Mouse (Mus musculus): ENCODE data around the gene Gm11037. TPM values are rescaled to one million over a fixed set of nuclear protein-coding genes. Genes with fewer than 3 reads are reported as not detected.
A peak's percentile ranks its signal among the peaks of the same experiment; 100 is the strongest.

Gm11037 gene
- polyA plus RNA-seq, 1 experiment from 2014 or later, result not detected

- Histone ChIP-seq H3K4me1 (replicated peaks; ENCODE audit: control insufficient read depth, insufficient read depth) (peaks cover 23% of the 10 kb centered on the region), H3K36me3 (ENCODE audit: control insufficient read depth, insufficient read depth, low read length) (0 out of 2 replicates have a peak, but pooled peaks cover 2% of the 10 kb centered on the region), H3K4me3 (ENCODE audit: low read depth, low read length) (no peak overlapping the region), H3K4me2 (replicated peaks; ENCODE audit: low read depth) (peak overlapping the region; percentile 90; the same call in 1 of the 2 replicates), H3K27me3 (ENCODE audit: control insufficient read depth, insufficient read depth, low read length) (no peaks in the 10 kb centered on the region), H3K27ac (replicated peaks) (peak overlapping the region; percentile 73), H3K9me3 (ENCODE audit: control insufficient read depth, low read length) (no peaks in the 10 kb centered on the region), H3K9ac (ENCODE audit: low read length) (no peak overlapping the region)
- DNase-seq (ENCODE audit: low spot score) (no peak), ATAC-seq (ENCODE audit: low FRiP score, low TSS enrichment) (no peak)
- 66% methylated on average over 1 of the region's 1 CpGs for WGBS
- no peak for TF ChIP-seq EP300 (optimal IDR thresholded peaks at IDR 0.05)
- TF ChIP-seq CTCF (IDR thresholded peaks at IDR 0.05; ENCODE audit: low read depth), result no peak
Observed at GRCm38 (mm10) chr2:131175945-131176309, 42.6 kb downstream of the Gm11037 start.

GRCm38 (mm10) chr2:131176491-131176890 lies 43.2 kb downstream of the Gm11037 start:
- Histone ChIP-seq H3K9me3 (ENCODE audit: control insufficient read depth, low read length) (no peaks in the 10 kb centered on the region), H3K27me3 (ENCODE audit: control insufficient read depth, insufficient read depth, low read length) (no peaks in the 10 kb centered on the region), H3K9ac (ENCODE audit: low read length) (peak overlapping the region; percentile 27; the same call in 1 of the 2 replicates), H3K36me3 (ENCODE audit: control insufficient read depth, insufficient read depth, low read length) (0 out of 2 replicates have a peak, but pooled peaks cover 2% of the 10 kb centered on the region), H3K27ac (replicated peaks) (peak overlapping the region; percentile 73), H3K4me3 (ENCODE audit: low read depth, low read length) (peak overlapping the region; percentile 79; the same call in 1 of the 2 replicates), H3K4me2 (replicated peaks; ENCODE audit: low read depth) (peak overlapping the region; percentile 90), H3K4me1 (replicated peaks; ENCODE audit: control insufficient read depth, insufficient read depth) (peaks cover 23% of the 10 kb centered on the region)
- 43% methylated on average over 5 of the region's 5 CpGs for WGBS
- TF ChIP-seq CTCF (IDR thresholded peaks at IDR 0.05; ENCODE audit: low read depth), result no peak
- no peak for TF ChIP-seq EP300 (optimal IDR thresholded peaks at IDR 0.05)
- peak; percentile 71 for ATAC-seq (ENCODE audit: low FRiP score, low TSS enrichment)
- DNase-seq (ENCODE audit: low spot score), result peak; percentile 87

DNA sequence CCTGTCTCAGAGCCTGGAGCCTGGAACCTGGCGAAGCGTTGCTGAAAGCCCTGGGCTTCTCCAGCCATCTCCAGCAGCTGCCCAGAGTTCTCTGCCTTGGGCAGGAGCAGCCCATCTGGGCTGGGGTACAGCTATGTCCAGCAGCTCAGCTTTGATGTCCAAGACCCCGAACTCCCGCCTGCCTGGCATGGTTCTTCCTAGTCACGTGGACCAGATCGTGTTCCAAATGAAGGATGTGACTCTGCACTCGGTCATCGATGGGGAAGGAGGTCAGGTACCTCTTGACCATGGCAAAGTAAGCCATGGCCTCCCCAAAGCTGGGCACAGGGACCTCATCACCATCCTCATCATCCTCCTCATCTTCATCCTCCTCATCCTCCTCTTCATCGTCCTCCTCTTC lies 44.6 kb downstream of the Gm11037 start:
- TF ChIP-seq EP300 (optimal IDR thresholded peaks at IDR 0.05), result no peak
- TF ChIP-seq CTCF (IDR thresholded peaks at IDR 0.05; ENCODE audit: low read depth), result no peak
- Histone ChIP-seq H3K4me3 (ENCODE audit: low read depth, low read length) (peak overlapping the region; percentile 79), H3K36me3 (ENCODE audit: control insufficient read depth, insufficient read depth, low read length) (no peaks in the 10 kb centered on the region), H3K4me2 (replicated peaks; ENCODE audit: low read depth) (peak overlapping the region; percentile 90), H3K27me3 (ENCODE audit: control insufficient read depth, insufficient read depth, low read length) (no peaks in the 10 kb centered on the region), H3K9ac (ENCODE audit: low read length) (peak overlapping the region; percentile 95), H3K4me1 (replicated peaks; ENCODE audit: control insufficient read depth, insufficient read depth) (peaks cover 23% of the 10 kb centered on the region), H3K9me3 (ENCODE audit: control insufficient read depth, low read length) (no peaks in the 10 kb centered on the region), H3K27ac (replicated peaks) (peak overlapping the region; percentile 73)
- DNase-seq (ENCODE audit: low spot score) (no peak), ATAC-seq (ENCODE audit: low FRiP score, low TSS enrichment) (no peak)
- WGBS, result 50% methylated on average over 9 of the region's 9 CpGs

GRCm38 (mm10) chr2:131178828-131179245 lies 45.5 kb downstream of the Gm11037 start:
- Histone ChIP-seq H3K9me3 (ENCODE audit: control insufficient read depth, low read length) (no peaks in the 10 kb centered on the region), H3K4me3 (ENCODE audit: low read depth, low read length) (peak overlapping the region; percentile 79), H3K4me1 (replicated peaks; ENCODE audit: control insufficient read depth, insufficient read depth) (peaks cover 23% of the 10 kb centered on the region), H3K4me2 (replicated peaks; ENCODE audit: low read depth) (peak overlapping the region; percentile 90), H3K9ac (ENCODE audit: low read length) (peak overlapping the region; percentile 95), H3K27me3 (ENCODE audit: control insufficient read depth, insufficient read depth, low read length) (no peaks in the 10 kb centered on the region), H3K27ac (replicated peaks) (peak overlapping the region; percentile 98), H3K36me3 (ENCODE audit: control insufficient read depth, insufficient read depth, low read length) (no peaks in the 10 kb centered on the region)
- ATAC-seq (ENCODE audit: low FRiP score, low TSS enrichment), result no peak
- peak; percentile 47 for DNase-seq (ENCODE audit: low spot score)
- 17% methylated on average over 26 of the region's 26 CpGs for WGBS
- TF ChIP-seq CTCF (IDR thresholded peaks at IDR 0.05; ENCODE audit: low read depth), result no peak
- no peak for TF ChIP-seq EP300 (optimal IDR thresholded peaks at IDR 0.05)

DNA sequence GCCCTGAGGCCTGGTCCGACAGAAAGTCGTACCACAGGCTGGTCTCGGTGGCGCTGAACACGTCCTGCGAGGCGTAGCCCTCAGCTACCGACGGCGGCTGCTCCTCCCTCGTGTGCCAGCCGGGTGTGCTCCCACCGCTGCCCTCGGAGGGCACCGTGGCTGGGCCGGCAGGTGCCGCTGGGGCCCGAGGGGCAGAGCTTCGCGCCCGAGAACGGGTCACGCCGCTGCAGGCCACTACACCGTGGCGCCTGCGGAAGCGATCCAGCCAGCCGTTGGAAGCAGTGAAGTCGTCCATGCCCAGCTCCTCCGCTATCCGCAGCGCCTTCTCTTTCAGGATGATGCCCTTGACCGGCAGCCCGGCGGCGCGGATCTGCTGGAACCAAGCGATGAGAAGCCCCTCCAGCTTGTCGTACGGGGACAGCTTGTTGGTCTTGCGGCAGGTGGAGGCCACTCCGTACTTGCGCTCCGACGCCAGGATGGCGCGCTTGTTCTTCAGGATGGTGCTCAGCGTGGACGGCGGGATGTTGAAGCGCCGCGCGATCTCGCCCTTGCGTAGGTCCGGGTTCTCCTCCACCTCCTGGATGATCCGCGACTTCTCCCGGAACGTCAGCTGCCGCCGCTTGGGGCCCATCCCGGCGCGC lies 46.1 kb downstream of the Gm11037 start:
- no peaks in the 10 kb centered on the region for H3K9me3 ChIP-seq (ENCODE audit: control insufficient read depth, low read length)
- under 1% methylated on average over 60 of the region's 67 CpGs for WGBS
- H3K27me3 ChIP-seq (ENCODE audit: control insufficient read depth, insufficient read depth, low read length), result no peaks in the 10 kb centered on the region
- TF ChIP-seq EP300 (optimal IDR thresholded peaks at IDR 0.05) (no peak), CTCF (IDR thresholded peaks at IDR 0.05; ENCODE audit: low read depth) (peak; percentile 10; the same call in 1 of the 2 replicates)
- H3K4me1 ChIP-seq (replicated peaks; ENCODE audit: control insufficient read depth, insufficient read depth), result peaks cover 20% of the 10 kb centered on the region
- peak overlapping the region; percentile 95 for H3K9ac ChIP-seq (ENCODE audit: low read length)
- DNase-seq (ENCODE audit: low spot score), result peak; percentile 79
- peak overlapping the region; percentile 98 for H3K27ac ChIP-seq (replicated peaks)
- peak; percentile 71 for ATAC-seq (ENCODE audit: low FRiP score, low TSS enrichment)
- H3K4me3 ChIP-seq (ENCODE audit: low read depth, low read length), result peak overlapping the region; percentile 79
- H3K4me2 ChIP-seq (replicated peaks; ENCODE audit: low read depth), result peak overlapping the region; percentile 90
- H3K36me3 ChIP-seq (ENCODE audit: control insufficient read depth, insufficient read depth, low read length), result no peaks in the 10 kb centered on the region

DNA sequence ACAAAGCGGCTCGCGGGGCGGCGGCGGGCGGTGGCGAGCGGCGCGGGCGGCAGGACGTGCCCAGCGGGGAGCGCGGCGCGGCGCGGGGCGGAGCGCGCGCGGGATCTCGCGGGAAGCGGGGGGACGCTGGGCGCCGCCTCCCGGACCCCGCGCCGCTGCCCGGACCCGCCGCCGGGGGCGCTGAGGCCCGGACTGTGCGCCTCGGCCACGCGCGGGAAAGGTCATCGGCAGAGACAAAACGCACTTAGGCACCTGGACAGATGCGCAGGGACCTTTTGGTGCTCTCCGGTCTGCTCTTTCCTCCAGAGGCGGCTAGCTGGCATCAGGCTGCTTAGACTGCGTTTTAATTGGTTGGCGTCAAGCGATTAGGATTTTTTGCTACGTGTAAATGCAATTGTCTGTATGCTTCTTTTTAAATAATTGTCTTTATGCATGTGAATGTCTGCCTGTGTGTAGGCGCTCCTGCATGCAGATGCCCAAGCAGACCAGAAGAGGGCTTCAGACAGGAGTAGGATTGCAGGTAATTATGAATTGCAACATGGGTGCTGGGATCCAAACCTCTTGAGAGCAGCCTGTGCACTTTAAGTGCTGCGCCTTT lies 46.8 kb downstream of the Gm11037 start, which contains the start of gene Cenpb:
Gene Cenpb (minus strand): TSS at position 78 of the 598 bp plus-strand sequence.
- Histone ChIP-seq H3K9ac (ENCODE audit: low read length) (peak within 1 kb of the TSS; percentile 95), H3K36me3 (ENCODE audit: control insufficient read depth, insufficient read depth, low read length) (no peaks in the 10 kb centered on the region), H3K4me2 (replicated peaks; ENCODE audit: low read depth) (peak within 1 kb of the TSS; percentile 90), H3K9me3 (ENCODE audit: control insufficient read depth, low read length) (no peaks in the 10 kb centered on the region), H3K4me3 (ENCODE audit: low read depth, low read length) (peak within 1 kb of the TSS; percentile 79), H3K4me1 (replicated peaks; ENCODE audit: control insufficient read depth, insufficient read depth) (peaks cover 18% of the 10 kb centered on the region), H3K27me3 (ENCODE audit: control insufficient read depth, insufficient read depth, low read length) (no peaks in the 10 kb centered on the region), H3K27ac (replicated peaks) (peak within 1 kb of the TSS; percentile 98)
- TF ChIP-seq EP300 (optimal IDR thresholded peaks at IDR 0.05), result no peak
- peak; percentile 53 for TF ChIP-seq CTCF (IDR thresholded peaks at IDR 0.05; ENCODE audit: low read depth)
- 5% methylated on average over 30 of the region's 57 CpGs for WGBS
- DNase-seq (ENCODE audit: low spot score), result peak; percentile 89
- peak; percentile 86 for ATAC-seq (ENCODE audit: low FRiP score, low TSS enrichment)

Other genes starting within 250 kb of the Gm11037 start
- 10.0 and 11.2 TPM in 2 replicates for gene 4930402H24Rik, start 227.1 kb upstream of the Gm11037 start, polyA plus RNA-seq (2015; fragmentation: Nextera tagmentation; extraction: Ambion mirVana)
- 3.7 and 3.8 TPM in 2 replicates for gene Atrn, start 227.0 kb upstream of the Gm11037 start, polyA plus RNA-seq (2015; fragmentation: Nextera tagmentation; extraction: Ambion mirVana)
- gene Gfra4, start 90.4 kb upstream of the Gm11037 start, polyA plus RNA-seq (2015; fragmentation: Nextera tagmentation; extraction: Ambion mirVana), result 10.1 and 10.3 TPM in 2 replicates
- gene Adam33, start 69.7 kb upstream of the Gm11037 start, polyA plus RNA-seq (2015; fragmentation: Nextera tagmentation; extraction: Ambion mirVana), result 8.2 and 8.7 TPM in 2 replicates
- 0.34 and 0.38 TPM in 2 replicates for gene Siglec1, start 46.7 kb upstream of the Gm11037 start, polyA plus RNA-seq (2015; fragmentation: Nextera tagmentation; extraction: Ambion mirVana)
- 4.2 TPM in 2 replicates for gene Hspa12b, start 6.2 kb upstream of the Gm11037 start, polyA plus RNA-seq (2015; fragmentation: Nextera tagmentation; extraction: Ambion mirVana)
- 42.6 and 43.6 TPM in 2 replicates for gene 1700037H04Rik, start 26.6 kb downstream of the Gm11037 start, polyA plus RNA-seq (2015; fragmentation: Nextera tagmentation; extraction: Ambion mirVana)
- gene Cenpb, start 46.6 kb downstream of the Gm11037 start, polyA plus RNA-seq (2015; fragmentation: Nextera tagmentation; extraction: Ambion mirVana), result 12.2 and 13.9 TPM in 2 replicates
- gene Cdc25b, start 53.5 kb downstream of the Gm11037 start, polyA plus RNA-seq (2015; fragmentation: Nextera tagmentation; extraction: Ambion mirVana), result 38.7 and 39.5 TPM in 2 replicates
- gene Spef1, start 53.8 kb downstream of the Gm11037 start, polyA plus RNA-seq (2015; fragmentation: Nextera tagmentation; extraction: Ambion mirVana), result 2.5 and 2.9 TPM in 2 replicates
- gene Ap5s1, start 73.6 kb downstream of the Gm11037 start, polyA plus RNA-seq (2015; fragmentation: Nextera tagmentation; extraction: Ambion mirVana), result 22.0 and 24.6 TPM in 2 replicates
- gene Mavs, start 100.6 kb downstream of the Gm11037 start, polyA plus RNA-seq (2015; fragmentation: Nextera tagmentation; extraction: Ambion mirVana), result 14.7 and 17.3 TPM in 2 replicates
- gene Pank2, start 129.0 kb downstream of the Gm11037 start, polyA plus RNA-seq (2015; fragmentation: Nextera tagmentation; extraction: Ambion mirVana), result 28.3 and 32.4 TPM in 2 replicates
- gene Rnf24, start 219.4 kb downstream of the Gm11037 start, polyA plus RNA-seq (2015; fragmentation: Nextera tagmentation; extraction: Ambion mirVana), result 1.2 and 1.3 TPM in 2 replicates